Mouse (Mus musculus) kidney, adult 9 months (tissue): Measurements from ENCODE around the gene Grk6.
A peak's percentile ranks its signal among the peaks of the same experiment; 100 is the strongest.

ENCODE experiments used
- DNase-seq: peaks from one replicate; pipeline ENCODE4 v3.0.0; 2022

Gene Grk6

DNA sequence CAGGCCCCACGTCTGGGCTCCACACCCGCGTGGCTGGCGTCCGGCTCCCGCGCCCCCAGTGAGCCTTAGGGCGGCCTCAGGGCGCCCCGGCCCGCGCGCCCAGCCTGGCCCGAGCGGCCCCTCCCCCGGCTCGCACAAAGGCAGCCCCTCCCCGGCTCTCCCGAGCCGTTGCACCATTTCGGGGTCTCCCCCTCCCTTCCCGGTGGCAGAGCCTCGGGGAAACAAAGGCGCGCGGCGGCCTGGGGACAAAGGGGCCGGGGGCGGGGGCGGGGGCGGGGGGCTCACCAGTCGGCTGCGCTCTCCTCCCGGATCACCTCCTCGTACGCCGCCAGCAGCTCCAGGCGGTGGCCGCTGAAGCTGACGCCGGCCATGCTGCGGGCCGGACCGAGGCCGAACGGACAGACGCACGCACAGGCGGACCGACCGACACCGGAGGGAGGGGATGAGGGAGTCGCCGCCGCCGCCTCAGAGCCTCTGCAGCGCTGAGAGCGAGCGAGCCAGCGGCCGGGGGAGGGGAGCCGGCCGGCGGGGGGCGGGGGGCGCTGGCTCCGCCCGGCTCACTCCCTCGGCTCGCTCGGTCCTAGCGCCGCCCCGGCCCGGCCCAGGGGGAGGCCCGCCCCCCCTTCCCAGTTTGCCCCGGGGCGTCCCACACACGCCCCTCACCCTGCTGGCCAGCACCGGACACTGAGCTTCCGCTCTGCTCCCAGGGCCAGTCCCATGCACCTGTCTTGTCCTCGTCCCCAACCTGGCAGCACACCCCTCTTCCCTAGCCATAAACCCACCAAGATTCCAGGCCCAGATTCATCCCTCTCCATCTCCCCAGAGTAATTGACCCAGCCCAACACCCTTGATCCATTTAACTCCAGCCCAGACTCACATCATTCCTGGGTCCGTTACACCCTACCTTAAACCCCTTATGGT lies 43.0 kb downstream of the Grk6 start, which contains the start of gene Dbn1:
Gene Dbn1 (minus strand): TSS at position 534 of the 921 bp plus-strand sequence.
- no peak for DNase-seq

DNA sequence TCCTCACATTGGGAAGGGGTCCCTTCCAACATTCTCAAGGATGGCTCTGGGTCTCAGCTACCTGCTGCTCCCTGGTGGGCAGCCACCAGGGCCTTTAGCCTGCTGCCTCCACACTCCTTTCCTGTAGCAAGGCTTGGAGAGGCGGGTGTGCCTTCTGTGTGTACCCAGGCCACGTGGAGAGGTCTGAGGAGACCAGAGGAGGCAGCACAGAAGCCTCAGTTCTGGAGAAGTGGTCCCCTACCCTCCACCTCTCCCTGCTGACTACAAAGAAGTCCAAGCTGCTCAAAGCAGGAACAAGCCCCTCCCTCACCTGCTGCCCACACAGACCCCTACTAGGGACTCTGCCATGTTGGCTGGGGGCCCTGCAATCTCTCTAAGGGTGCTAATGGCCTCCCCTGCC lies 49.4 kb downstream of the Grk6 start:
- DNase-seq, result no peak

DNA sequence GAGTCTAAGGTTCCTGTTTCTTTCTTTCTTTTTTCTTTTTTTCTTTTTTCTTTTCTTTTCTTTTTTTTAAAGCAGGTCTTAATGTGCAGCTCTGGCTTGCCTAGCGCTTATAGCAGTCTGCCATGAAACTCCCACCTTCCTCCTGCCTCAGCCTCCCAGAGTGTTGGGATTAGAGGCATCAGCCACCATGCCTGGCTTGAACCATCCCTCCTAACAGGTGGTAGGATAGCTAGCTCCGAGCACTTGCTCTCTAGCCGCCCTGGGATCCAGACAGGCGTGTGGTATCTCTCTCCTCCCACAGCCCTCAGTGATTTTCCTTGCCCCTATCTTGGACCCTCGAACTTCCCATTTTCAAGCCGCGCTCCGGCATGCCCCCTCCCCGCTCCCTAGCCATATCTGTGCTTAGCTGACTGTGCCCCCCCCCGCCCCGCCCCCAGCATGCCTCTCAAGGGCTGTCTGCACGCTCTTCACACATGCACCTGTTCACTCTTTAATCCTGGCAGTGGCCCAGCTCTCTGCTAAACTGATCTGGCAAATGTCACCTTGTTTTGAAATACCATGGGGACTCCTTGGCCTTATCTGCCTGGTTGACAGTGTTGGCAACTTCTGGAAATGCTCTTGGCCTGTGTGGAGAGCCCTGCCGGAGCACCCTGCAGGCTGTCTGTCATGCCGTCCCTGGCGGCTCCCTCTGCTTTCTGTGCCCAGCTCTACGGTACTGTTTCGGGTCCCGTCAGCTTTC lies 50.2 kb downstream of the Grk6 start:
- DNase-seq, result peak; percentile 34

DNA sequence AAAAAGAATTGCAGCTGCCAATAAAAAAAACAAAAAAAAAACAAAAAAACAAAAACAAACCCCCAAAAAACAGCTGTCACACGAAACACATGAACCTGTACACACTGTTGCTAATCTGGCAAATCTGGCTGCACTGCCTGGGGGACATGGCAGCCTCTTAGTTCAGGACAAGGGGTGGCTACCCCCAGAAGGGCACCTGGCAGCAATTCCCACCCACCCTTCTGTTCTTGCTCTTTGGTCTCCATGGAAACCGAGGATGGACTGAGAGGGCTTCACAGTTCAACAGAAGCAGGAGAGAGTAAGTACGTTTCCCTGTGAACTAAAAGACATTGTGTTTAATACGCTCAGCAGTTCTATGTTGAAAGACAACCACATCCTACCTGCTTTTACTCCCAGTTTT lies 50.8 kb downstream of the Grk6 start:
- DNase-seq, result no peak

DNA sequence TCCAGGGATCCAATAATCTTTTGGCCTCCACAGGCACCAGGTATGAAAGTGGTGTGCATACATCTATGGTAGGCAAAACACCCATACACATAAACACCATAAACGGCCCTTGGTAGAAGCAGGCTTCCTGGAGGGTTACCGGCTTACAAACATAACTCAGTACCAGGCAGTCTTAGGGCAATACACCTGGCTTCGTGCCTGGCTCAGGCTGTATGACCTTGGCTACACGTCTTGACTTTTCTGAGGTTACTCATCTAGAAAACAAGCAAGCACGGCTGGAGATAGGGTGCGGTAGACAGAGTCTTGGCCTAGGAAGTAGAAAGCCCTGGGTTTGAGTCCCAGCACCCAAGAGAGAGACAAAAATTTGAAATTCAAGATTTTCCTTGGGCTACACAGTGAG lies 51.8 kb downstream of the Grk6 start:
- DNase-seq, result peak; percentile 61

DNA sequence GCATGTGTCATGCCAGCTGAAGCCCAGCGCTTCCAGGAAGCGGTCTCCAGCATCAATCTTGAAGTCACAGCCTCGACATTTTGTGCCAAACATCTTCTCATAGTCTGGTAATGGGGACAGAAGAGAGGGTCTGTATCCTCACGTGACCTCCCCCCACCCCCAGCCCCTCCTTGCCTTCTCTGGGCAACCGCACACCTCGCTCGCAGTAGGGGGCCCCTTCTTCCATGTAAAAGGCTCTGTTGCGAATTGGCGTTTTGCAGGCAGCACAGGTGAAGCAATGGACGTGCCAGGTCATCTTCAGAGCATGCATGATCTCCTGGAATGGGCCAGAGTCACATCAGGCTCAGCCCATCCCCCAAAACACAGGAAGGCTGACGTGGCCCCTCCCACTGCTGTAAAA lies 54.0 kb downstream of the Grk6 start:
- no peak for DNase-seq

DNA sequence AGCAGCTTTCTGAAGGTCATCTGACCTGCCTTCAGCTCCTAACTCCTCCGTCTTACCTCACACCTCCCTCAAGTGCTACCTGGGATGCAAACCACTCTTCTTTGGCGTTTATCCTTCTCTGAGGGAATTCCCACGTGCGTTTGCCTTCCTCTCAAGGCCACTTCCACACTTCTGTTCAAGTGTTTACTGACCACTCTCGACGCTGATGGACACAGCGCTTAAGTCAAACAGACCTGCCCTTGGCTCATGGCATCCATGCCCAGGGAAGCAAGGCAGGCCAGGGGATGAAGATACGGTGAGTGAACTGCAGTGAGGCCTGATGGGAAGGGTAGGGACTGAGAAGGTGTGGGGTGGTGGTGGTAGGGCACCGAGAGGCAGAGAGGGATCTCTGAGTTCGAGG lies 55.7 kb downstream of the Grk6 start:
- DNase-seq, result no peak

DNA sequence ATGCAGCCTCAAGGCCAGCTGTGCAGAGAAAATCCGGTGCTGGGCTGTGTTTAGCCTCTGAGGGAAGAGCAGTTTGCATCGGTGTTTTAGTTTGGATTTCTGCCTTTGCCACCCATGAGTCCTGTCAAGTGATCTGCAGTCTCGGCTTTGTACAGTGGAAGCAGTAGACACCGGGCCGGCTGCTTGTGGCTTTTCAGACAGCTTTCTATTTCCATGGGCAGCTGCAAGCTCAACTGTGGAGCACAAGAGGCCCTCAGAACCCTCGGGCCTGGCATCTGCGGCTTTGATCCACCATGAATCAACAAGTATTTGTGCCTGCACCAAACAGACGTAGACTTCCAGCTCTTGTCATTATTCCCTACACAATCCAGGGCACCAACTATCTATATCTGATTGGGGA lies 57.5 kb downstream of the Grk6 start:
- no peak for DNase-seq

DNA sequence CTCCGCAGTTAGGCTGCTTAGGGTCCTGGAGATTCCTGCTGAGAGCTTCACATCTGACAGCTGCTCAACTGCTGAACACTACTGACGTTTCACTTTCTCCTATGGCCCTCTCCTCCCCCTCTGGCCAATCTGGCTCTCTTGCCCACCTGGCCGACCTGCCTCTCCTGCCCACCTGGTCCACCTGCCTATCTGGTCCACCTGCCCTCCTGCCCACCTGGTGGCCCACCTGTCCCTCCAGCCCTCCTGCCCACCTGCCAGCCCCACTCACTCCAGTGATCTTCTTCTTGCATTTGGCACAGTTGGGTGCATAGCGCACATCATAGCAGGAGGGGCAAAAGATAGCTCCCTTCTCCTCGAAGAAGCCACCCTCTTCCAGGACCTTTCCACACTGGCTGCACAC lies 59.5 kb downstream of the Grk6 start:
- no peak for DNase-seq

DNA sequence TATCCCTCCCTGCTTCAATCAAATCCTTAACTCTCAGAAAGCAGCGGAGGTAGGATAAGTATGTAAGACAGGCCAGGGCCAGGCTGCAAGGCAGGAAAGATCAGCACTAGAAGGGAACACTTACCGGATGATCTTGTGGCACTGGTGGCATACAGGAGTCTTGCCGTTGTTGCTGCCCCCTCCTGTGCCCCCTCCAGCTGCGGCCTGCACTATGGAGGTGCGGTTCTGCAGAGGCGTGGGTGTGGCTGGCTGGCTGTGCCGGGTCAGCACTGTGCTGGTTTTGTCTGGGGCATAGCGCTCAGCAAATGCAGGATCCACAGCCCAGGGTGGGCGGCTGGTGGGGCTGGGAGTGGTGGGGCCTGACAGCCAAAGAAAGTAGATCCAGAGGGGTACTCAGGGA lies 60.9 kb downstream of the Grk6 start:
- DNase-seq, result no peak

DNA sequence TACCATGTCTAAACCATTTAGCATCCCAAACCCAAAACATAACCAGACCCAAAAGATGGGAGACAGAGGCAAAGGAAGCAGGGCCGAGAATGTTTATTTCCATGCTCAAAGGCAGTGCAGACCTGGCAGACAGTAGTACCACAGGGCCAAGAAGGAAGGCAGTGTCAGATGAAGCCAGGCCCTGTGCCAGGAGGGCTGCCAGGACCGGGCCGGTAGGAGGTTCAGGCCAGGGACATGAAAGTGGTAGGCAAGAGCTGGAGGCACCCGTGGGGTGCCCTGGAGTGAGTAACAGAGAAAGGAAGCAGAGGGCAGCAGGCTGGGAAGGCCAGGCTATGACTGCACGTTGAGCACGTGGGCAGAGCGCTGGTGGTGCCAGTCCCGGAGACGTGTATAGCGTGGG lies 61.8 kb downstream of the Grk6 start:
- DNase-seq, result no peak

DNA sequence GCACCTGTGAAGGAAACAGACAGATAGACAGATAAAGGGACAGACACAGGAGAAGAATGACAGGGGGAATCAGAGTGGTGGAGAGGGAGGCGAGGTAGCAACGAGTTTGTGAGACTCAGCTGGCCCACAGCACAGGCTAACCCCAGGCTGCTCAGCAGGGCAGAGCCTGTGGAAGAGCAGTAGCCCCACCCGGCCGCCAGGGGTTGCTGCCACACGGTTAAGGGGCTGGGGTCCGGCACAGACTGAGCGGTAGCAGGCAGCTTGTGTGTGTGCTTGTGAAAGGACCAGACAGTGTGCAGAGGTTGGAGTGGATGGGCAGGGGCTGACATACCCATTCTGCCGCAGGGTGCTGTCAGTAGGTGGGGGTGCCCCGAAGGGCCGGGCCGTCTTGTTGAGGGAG lies 63.0 kb downstream of the Grk6 start:
- no peak for DNase-seq

DNA sequence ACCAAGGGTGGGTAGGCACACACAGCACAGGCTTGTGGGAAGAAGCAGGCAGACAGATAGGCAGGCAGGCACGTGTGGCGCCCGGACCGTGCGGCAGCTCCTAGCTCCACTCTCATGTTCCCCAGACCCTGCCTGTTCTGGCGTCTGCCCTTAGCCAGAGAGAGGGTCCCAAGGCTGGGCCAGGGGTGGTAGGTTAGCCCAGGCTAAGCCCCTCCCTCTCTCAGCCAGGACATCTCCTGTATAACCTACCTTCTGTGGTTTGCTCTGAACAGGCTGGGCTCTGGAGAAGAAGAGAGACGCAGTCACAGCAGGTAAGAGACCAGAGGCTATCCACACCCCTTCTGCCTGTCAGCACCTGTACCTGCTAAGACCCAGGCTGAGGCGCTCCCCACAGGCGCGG lies 63.7 kb downstream of the Grk6 start:
- DNase-seq, result no peak

DNA sequence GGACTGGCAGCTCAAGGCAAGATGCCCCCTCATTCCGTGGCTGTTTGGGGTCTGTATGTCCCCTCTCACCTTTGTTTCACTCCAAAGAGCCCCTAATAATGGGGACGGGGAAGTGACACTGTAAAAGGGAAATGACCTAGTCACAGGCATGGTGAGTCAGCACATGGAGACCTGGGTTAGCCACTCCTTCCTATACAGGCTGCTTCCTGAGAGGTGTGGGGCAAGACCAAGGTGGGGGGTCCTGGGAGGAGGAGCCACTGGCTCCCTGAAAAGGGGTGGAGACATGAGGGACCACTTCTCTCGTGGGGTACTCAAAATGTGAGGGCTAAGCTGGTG lies 65.4 kb downstream of the Grk6 start:
- DNase-seq, result no peak
